Mouse (Mus musculus) bone marrow macrophage, adult 2 months (primary cell): ENCODE measurements around the gene Rars.

ENCODE experiments used
- CTCF ChIP-seq: IDR thresholded peaks from 2 replicates; pipeline ENCODE4 v1.5.1; 2012; ENCODE audit warnings: low read depth, mild to moderate bottlenecking, low read length, moderate library complexity
- POLR2A ChIP-seq: IDR thresholded peaks from 2 replicates; pipeline ENCODE4 v1.6.1; 2012; ENCODE audit warnings: mild to moderate bottlenecking, low read depth, low read length, borderline replicate concordance

GRCm38 (mm10) chr11:35832139-35832538 lies 2.2 kb downstream of the Rars start:
- TF ChIP-seq POLR2A (no peak), CTCF (no peak)
